Mouse (Mus musculus): ENCODE data around the gene Gm11992. TPM values are rescaled to one million over a fixed set of nuclear protein-coding genes. Genes with fewer than 3 reads are reported as not detected.
A peak's percentile ranks its signal among the peaks of the same experiment; 100 is the strongest.

Gene Gm11992
- polyA plus RNA-seq, 1 experiment = not detected

DNA sequence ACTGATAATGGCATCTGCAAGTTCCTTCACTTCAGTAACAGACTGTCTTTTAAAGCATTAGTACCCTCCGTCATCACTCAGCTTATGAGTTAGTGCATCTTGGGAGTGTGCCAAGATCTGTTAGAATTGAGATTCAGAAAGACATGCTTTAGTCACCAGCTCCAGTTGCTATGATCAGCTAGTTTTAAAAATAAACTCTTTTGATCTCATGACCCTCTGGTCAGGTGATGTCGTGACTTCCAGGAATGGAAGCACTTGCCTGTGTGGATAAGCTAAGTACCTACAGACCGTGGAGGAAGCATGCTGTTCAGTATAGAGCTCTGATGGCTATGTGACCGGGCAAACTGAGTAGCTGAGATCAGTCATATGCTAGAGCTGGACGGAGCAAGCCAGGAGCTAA lies 1.4 kb upstream of the Gm11992 start:
- Histone ChIP-seq H3K4me3 (ENCODE audit: insufficient read depth, poor library complexity, severe bottlenecking) (no peak overlapping the region), H3K36me3 (ENCODE audit: control insufficient read depth, insufficient read depth) (no peaks in the 10 kb centered on the region), H3ac (ENCODE audit: control insufficient read depth, insufficient read length, low read depth) (no peak overlapping the region), H3K27me3 (ENCODE audit: control insufficient read depth, insufficient read depth, insufficient read length) (peaks cover 21% of the 10 kb centered on the region), H3K79me3 (ENCODE audit: low read depth) (no peaks in the 10 kb centered on the region), H3K79me2 (ENCODE audit: control insufficient read depth, insufficient read depth) (no peaks in the 10 kb centered on the region)
- TF ChIP-seq MAX (IDR thresholded peaks at IDR 0.05) (no peak), FOSL1 (IDR thresholded peaks at IDR 0.05; ENCODE audit: insufficient read depth, low read length, poor library complexity, severe bottlenecking) (no peak), MYOD1 (IDR thresholded peaks at IDR 0.05; ENCODE audit: control insufficient read depth, insufficient read length, low read depth) (no peak), USF1 (IDR thresholded peaks at IDR 0.05; ENCODE audit: low read depth) (no peak), CEBPB (IDR thresholded peaks at IDR 0.05; ENCODE audit: low read depth) (no peak), MYOG (IDR thresholded peaks at IDR 0.05; ENCODE audit: control insufficient read depth, extremely low read depth, insufficient read length) (no peak), CTCF (IDR thresholded peaks at IDR 0.05; ENCODE audit: control insufficient read depth, insufficient read depth, insufficient read length) (no peak)

DNA sequence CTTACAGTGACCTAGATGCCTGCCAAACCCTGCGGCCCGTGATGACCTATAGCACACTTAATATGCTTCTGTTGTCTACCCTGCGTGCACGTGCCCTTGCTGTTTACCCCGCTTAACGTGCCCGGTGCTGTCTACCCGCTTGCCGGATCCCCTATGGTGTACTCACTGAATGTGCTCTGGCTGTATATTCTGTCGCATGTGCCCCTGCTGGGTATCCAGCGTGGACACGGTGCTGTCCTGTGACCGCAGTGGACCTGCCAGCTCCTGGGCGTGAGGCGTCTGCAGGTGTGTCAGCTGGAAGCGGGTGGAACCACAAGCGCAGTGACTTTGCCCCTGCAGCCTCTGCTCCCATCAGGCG lies 288 bp downstream of the Gm11992 start, which contains the start of gene Sun3:
TSS of gene Sun3 (minus strand) at position 289 of the 358 bp plus-strand sequence.
- Histone ChIP-seq H3K27me3 (ENCODE audit: control insufficient read depth, insufficient read depth, insufficient read length) (peaks cover 18% of the 10 kb centered on the region), H3K79me3 (ENCODE audit: low read depth) (no peaks in the 10 kb centered on the region), H3K79me2 (ENCODE audit: control insufficient read depth, insufficient read depth) (no peaks in the 10 kb centered on the region), H3K36me3 (ENCODE audit: control insufficient read depth, insufficient read depth) (no peaks in the 10 kb centered on the region), H3K4me3 (ENCODE audit: insufficient read depth, poor library complexity, severe bottlenecking) (peak within 1 kb of the TSS; percentile 28), H3ac (ENCODE audit: control insufficient read depth, insufficient read length, low read depth) (peak within 1 kb of the TSS; percentile 29)
- TF ChIP-seq USF1 (IDR thresholded peaks at IDR 0.05; ENCODE audit: low read depth) (no peak), CTCF (IDR thresholded peaks at IDR 0.05; ENCODE audit: control insufficient read depth, insufficient read depth, insufficient read length) (no peak), MYOD1 (IDR thresholded peaks at IDR 0.05; ENCODE audit: control insufficient read depth, insufficient read length, low read depth) (no peak), MAX (IDR thresholded peaks at IDR 0.05) (peak; percentile 6), FOSL1 (IDR thresholded peaks at IDR 0.05; ENCODE audit: insufficient read depth, low read length, poor library complexity, severe bottlenecking) (no peak), MYOG (IDR thresholded peaks at IDR 0.05; ENCODE audit: control insufficient read depth, extremely low read depth, insufficient read length) (no peak), CEBPB (IDR thresholded peaks at IDR 0.05; ENCODE audit: low read depth) (no peak)

GRCm38 (mm10) chr11:9050241-9050640 lies 1.8 kb downstream of the Gm11992 start:
- Histone ChIP-seq H3K27me3 (ENCODE audit: control insufficient read depth, insufficient read depth, insufficient read length) (peaks cover 23% of the 10 kb centered on the region), H3ac (ENCODE audit: control insufficient read depth, insufficient read length, low read depth) (no peak overlapping the region), H3K79me2 (ENCODE audit: control insufficient read depth, insufficient read depth) (no peaks in the 10 kb centered on the region), H3K4me3 (ENCODE audit: insufficient read depth, poor library complexity, severe bottlenecking) (no peak overlapping the region), H3K79me3 (ENCODE audit: low read depth) (no peaks in the 10 kb centered on the region), H3K36me3 (ENCODE audit: control insufficient read depth, insufficient read depth) (no peaks in the 10 kb centered on the region)
- no peak for TF ChIP-seq MYOD1 (IDR thresholded peaks at IDR 0.05; ENCODE audit: control insufficient read depth, insufficient read length, low read depth)
- no peak for TF ChIP-seq MAX (IDR thresholded peaks at IDR 0.05)
- TF ChIP-seq CEBPB (IDR thresholded peaks at IDR 0.05; ENCODE audit: low read depth) = no peak
- TF ChIP-seq MYOG (IDR thresholded peaks at IDR 0.05; ENCODE audit: control insufficient read depth, extremely low read depth, insufficient read length) = no peak
- no peak for TF ChIP-seq USF1 (IDR thresholded peaks at IDR 0.05; ENCODE audit: low read depth)
- no peak for TF ChIP-seq FOSL1 (IDR thresholded peaks at IDR 0.05; ENCODE audit: insufficient read depth, low read length, poor library complexity, severe bottlenecking)
- TF ChIP-seq CTCF (IDR thresholded peaks at IDR 0.05; ENCODE audit: control insufficient read depth, insufficient read depth, insufficient read length) = no peak

DNA sequence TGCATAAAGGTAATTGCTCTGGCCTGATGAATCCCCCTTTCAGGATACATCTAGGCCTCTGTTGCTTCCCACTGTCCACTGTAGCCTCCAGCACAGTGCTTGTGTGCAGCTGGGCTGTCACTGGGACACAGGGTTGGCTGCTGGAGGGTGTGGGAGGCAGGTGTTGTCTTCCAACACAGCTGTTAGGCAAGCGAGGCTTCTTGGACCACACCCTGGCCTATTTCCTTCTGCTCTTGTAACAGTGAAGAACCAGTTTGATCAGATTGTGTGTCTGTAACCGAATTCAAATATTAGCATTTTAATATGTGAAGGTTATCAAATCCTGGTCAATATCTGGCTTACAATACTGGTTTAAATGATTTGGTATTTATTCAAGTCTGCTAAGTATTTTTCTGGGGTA lies 3.5 kb downstream of the Gm11992 start:
- Histone ChIP-seq H3K4me3 (ENCODE audit: insufficient read depth, poor library complexity, severe bottlenecking) (no peak overlapping the region), H3K36me3 (ENCODE audit: control insufficient read depth, insufficient read depth) (no peaks in the 10 kb centered on the region), H3K79me3 (ENCODE audit: low read depth) (no peaks in the 10 kb centered on the region), H3K79me2 (ENCODE audit: control insufficient read depth, insufficient read depth) (no peaks in the 10 kb centered on the region), H3ac (ENCODE audit: control insufficient read depth, insufficient read length, low read depth) (no peak overlapping the region), H3K27me3 (ENCODE audit: control insufficient read depth, insufficient read depth, insufficient read length) (peaks cover 26% of the 10 kb centered on the region)
- TF ChIP-seq CTCF (IDR thresholded peaks at IDR 0.05; ENCODE audit: control insufficient read depth, insufficient read depth, insufficient read length) (no peak), MYOD1 (IDR thresholded peaks at IDR 0.05; ENCODE audit: control insufficient read depth, insufficient read length, low read depth) (no peak), MAX (IDR thresholded peaks at IDR 0.05) (no peak), CEBPB (IDR thresholded peaks at IDR 0.05; ENCODE audit: low read depth) (no peak), FOSL1 (IDR thresholded peaks at IDR 0.05; ENCODE audit: insufficient read depth, low read length, poor library complexity, severe bottlenecking) (no peak), MYOG (IDR thresholded peaks at IDR 0.05; ENCODE audit: control insufficient read depth, extremely low read depth, insufficient read length) (no peak), USF1 (IDR thresholded peaks at IDR 0.05; ENCODE audit: low read depth) (no peak)

DNA sequence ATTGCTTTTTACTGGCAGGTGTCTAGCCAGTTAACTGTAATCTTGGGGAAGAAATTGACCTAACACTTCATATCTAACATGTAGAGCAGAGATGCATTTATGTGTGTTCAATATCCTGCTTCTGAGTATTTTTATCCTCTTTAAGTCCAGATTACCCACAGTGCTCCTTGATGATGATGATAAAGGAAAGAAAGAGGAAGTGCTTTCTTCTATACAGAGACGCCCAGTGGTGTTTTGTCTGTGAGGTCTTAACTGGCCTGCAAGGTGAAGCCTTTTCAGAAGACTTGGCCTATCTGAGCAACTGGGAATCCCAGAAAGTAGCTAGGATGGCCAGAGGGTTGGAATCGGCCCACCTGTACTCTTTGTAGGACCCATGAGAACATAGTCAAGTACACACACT lies 8.5 kb downstream of the Gm11992 start:
- no peak overlapping the region for H3ac ChIP-seq (ENCODE audit: control insufficient read depth, insufficient read length, low read depth)
- H3K4me3 ChIP-seq (ENCODE audit: insufficient read depth, poor library complexity, severe bottlenecking) = no peak overlapping the region
- no peaks in the 10 kb centered on the region for H3K36me3 ChIP-seq (ENCODE audit: control insufficient read depth, insufficient read depth)
- no peak for TF ChIP-seq MYOG (IDR thresholded peaks at IDR 0.05; ENCODE audit: control insufficient read depth, extremely low read depth, insufficient read length)
- no peak for TF ChIP-seq USF1 (IDR thresholded peaks at IDR 0.05; ENCODE audit: low read depth)
- TF ChIP-seq MYOD1 (IDR thresholded peaks at IDR 0.05; ENCODE audit: control insufficient read depth, insufficient read length, low read depth) = no peak
- no peak for TF ChIP-seq MAX (IDR thresholded peaks at IDR 0.05)
- TF ChIP-seq CTCF (IDR thresholded peaks at IDR 0.05; ENCODE audit: control insufficient read depth, insufficient read depth, insufficient read length) = no peak
- no peaks in the 10 kb centered on the region for H3K79me3 ChIP-seq (ENCODE audit: low read depth)
- H3K79me2 ChIP-seq (ENCODE audit: control insufficient read depth, insufficient read depth) = no peaks in the 10 kb centered on the region
- peaks cover 28% of the 10 kb centered on the region for H3K27me3 ChIP-seq (ENCODE audit: control insufficient read depth, insufficient read depth, insufficient read length)

DNA sequence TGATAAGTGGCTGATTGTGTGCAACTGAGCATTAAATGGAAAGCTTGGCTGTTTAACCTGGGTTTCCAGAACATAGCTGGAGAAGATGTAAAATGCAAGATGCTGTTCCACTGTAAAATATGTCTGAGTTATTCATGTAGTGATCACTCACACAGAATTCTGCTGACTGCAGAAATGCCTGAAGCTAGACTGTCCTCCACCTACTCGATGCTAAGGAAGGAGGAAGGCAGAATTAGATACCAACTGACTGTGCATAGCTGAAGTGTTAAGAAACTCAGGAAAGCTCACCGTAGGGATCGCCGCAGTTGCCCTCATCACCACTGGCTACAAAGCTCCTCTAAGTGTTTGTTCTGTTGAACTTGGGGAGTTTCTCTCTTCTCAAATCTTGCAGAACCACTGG lies 9.3 kb downstream of the Gm11992 start:
- Histone ChIP-seq H3K27me3 (ENCODE audit: control insufficient read depth, insufficient read depth, insufficient read length) (peaks cover 32% of the 10 kb centered on the region), H3ac (ENCODE audit: control insufficient read depth, insufficient read length, low read depth) (no peak overlapping the region), H3K4me3 (ENCODE audit: insufficient read depth, poor library complexity, severe bottlenecking) (no peak overlapping the region), H3K79me3 (ENCODE audit: low read depth) (no peaks in the 10 kb centered on the region), H3K79me2 (ENCODE audit: control insufficient read depth, insufficient read depth) (no peaks in the 10 kb centered on the region), H3K36me3 (ENCODE audit: control insufficient read depth, insufficient read depth) (no peaks in the 10 kb centered on the region)
- TF ChIP-seq FOSL1 (IDR thresholded peaks at IDR 0.05; ENCODE audit: insufficient read depth, low read length, poor library complexity, severe bottlenecking) (no peak), CEBPB (IDR thresholded peaks at IDR 0.05; ENCODE audit: low read depth) (no peak), MAX (IDR thresholded peaks at IDR 0.05) (no peak), CTCF (IDR thresholded peaks at IDR 0.05; ENCODE audit: control insufficient read depth, insufficient read depth, insufficient read length) (no peak)
